Mouse (Mus musculus) ES-Bruce4 (cell line): ENCODE results near the gene Rxfp1.

Experiments used
- CTCF ChIP-seq: IDR thresholded peaks from one replicate; pipeline ENCODE4 v1.8.1; 2011; ENCODE audit warnings: low read depth, low read length
- EP300 ChIP-seq: IDR thresholded peaks from 2 replicates; pipeline ENCODE4 v1.6.1; 2011; ENCODE audit warnings: low read depth, low read length; ENCODE audit not compliant: insufficient read depth
- POLR2A ChIP-seq: IDR thresholded peaks from one replicate; pipeline ENCODE4 v1.8.1; 2011; ENCODE audit warnings: low read length; ENCODE audit not compliant: insufficient read depth

DNA sequence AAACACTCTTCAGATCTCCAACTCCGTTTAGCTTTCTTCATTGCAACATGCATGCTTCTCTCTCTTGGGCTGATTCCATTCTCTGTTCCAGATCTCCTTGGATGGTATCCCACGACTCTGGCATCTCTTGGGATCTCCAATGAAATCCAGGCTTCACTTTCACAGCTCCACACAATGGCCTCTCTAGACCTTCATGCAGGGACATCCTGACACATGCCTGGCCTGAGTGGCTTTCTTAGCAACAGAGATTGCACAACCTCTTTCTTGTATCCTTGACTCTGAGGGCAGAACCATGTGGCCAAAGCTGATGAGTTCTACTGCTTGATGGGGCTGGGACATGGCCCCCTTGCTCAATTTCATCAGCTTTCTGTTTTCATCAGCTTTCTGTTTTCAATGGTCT is 35.0 kb upstream of the Rxfp1 start:
- TF ChIP-seq CTCF (no peak), POLR2A (no peak), EP300 (no peak)
